Mouse (Mus musculus) CH12.LX (cell line): Measurements from ENCODE around the gene Tmem132d. TPM values are rescaled to one million over a fixed set of nuclear protein-coding genes. Genes with fewer than 3 reads are reported as not detected.

Experiments used
- DNase-seq: peaks from one replicate; pipeline ENCODE4 v3.0.0-alpha.2; 2013; ENCODE audit errors: extremely low read depth
- H3K27ac ChIP-seq: 2 replicates; pipeline ENCODE4 v1.5.1; 2012; ENCODE audit warnings: low read depth, mild to moderate bottlenecking, control low read depth, moderate library complexity; ENCODE audit not compliant: insufficient read depth
- H3K27me3 ChIP-seq: replicated peaks from 2 replicates; pipeline ENCODE3; 2012; ENCODE audit warnings: inconsistent platforms
- H3K36me3 ChIP-seq, 2 experiments: replicated peaks in 1 of 2; 2 replicates each; pipeline versions ENCODE3 to v1.6.1; 2012; ENCODE audit warnings: inconsistent platforms in 1 of 2, low read length in 1 of 2, mild to moderate bottlenecking in 1 of 2, mixed read lengths in 1 of 2, moderate library complexity in 1 of 2; ENCODE audit not compliant: control insufficient read depth in 1 of 2, insufficient read depth in 1 of 2
- H3K4me1 ChIP-seq, 2 experiments: 2 replicates each; pipeline ENCODE4 v1.6.1; 2012; ENCODE audit warnings: inconsistent platforms in 1 of 2, moderate library complexity in 1 of 2; ENCODE audit not compliant: insufficient read depth in 2 of 2, control insufficient read depth in 1 of 2
- H3K4me2 ChIP-seq: 2 replicates; pipeline ENCODE4 v1.6.1; 2012; ENCODE audit warnings: low read depth, mild to moderate bottlenecking, control low read depth; ENCODE audit not compliant: poor library complexity, insufficient read depth, severe bottlenecking
- H3K4me3 ChIP-seq, 3 experiments: fragments of 150-350 bp in 1 of 3; sonication (generic) in 1 of 3; replicated peaks in 1 of 3; 2 replicates each; pipeline versions ENCODE3 to v1.5.1; 2011 to 2012; ENCODE audit warnings: low read depth in 2 of 3, low read length in 2 of 3, mild to moderate bottlenecking in 2 of 3, moderate library complexity in 2 of 3, control low read depth in 1 of 3, improper control_type of control experiment in 1 of 3, inconsistent platforms in 1 of 3, mixed read lengths in 1 of 3; ENCODE audit not compliant: poor library complexity in 1 of 3
- H3K79me2 ChIP-seq: replicated peaks from 2 replicates; pipeline ENCODE4 v1.6.1; 2012; ENCODE audit warnings: mild to moderate bottlenecking, moderate library complexity; ENCODE audit not compliant: control insufficient read depth, poor library complexity, insufficient read depth, severe bottlenecking; ENCODE audit errors: extremely low read depth
- H3K9ac ChIP-seq: 2 replicates; pipeline ENCODE4 v1.6.1; 2012; ENCODE audit warnings: low read depth, mild to moderate bottlenecking, control low read depth, moderate library complexity; ENCODE audit not compliant: insufficient read depth
- H3K9me3 ChIP-seq: replicated peaks from 2 replicates; pipeline ENCODE3; 2012; ENCODE audit warnings: low read length, inconsistent platforms, mixed read lengths
- CHD1 ChIP-seq: IDR thresholded peaks from 2 replicates; pipeline ENCODE4 v1.6.1; 2012; ENCODE audit warnings: low read depth, low read length, improper control_type of control experiment, inconsistent platforms
- ELF1 ChIP-seq: IDR thresholded peaks from 2 replicates; pipeline ENCODE4 v1.6.1; 2014; ENCODE audit warnings: low read depth, mild to moderate bottlenecking, inconsistent platforms, low read length, improper control_type of control experiment
- EP300 ChIP-seq: IDR thresholded peaks from 2 replicates; pipeline ENCODE4 v1.6.1; 2011; ENCODE audit warnings: low read length, improper control_type of control experiment
- ETS1 ChIP-seq: conservative IDR thresholded peaks from 2 replicates; pipeline ENCODE4 v1.6.1; 2012; ENCODE audit warnings: low read depth, mild to moderate bottlenecking, inconsistent platforms, low read length, improper control_type of control experiment, moderate library complexity
- IRF4 ChIP-seq: IDR thresholded peaks from 2 replicates; pipeline ENCODE4 v1.6.1; 2014; ENCODE audit warnings: low read depth, mild to moderate bottlenecking, inconsistent platforms, low read length, improper control_type of control experiment
- KAT2A ChIP-seq: IDR thresholded peaks from 2 replicates; pipeline ENCODE4 v1.6.1; 2012; ENCODE audit warnings: low read length, improper control_type of control experiment, inconsistent platforms; ENCODE audit not compliant: insufficient replicate concordance
- MAFK ChIP-seq: IDR thresholded peaks from 2 replicates; pipeline ENCODE4 v1.6.1; 2011; ENCODE audit warnings: low read length, improper control_type of control experiment; ENCODE audit not compliant: insufficient replicate concordance
- MAX ChIP-seq: IDR thresholded peaks from 2 replicates; pipeline ENCODE4 v1.6.1; 2011; ENCODE audit warnings: low read length, improper control_type of control experiment
- NRF1 ChIP-seq: IDR thresholded peaks from 2 replicates; pipeline ENCODE4 v1.6.1; 2014; ENCODE audit warnings: low read depth, mild to moderate bottlenecking, inconsistent platforms, low read length, improper control_type of control experiment, moderate library complexity
- PAX5 ChIP-seq: IDR thresholded peaks from 2 replicates; pipeline ENCODE4 v1.6.1; 2012; ENCODE audit warnings: low read length, inconsistent platforms, mixed read lengths
- POLR2A ChIP-seq: IDR thresholded peaks from 2 replicates; pipeline ENCODE4 v1.6.1; 2011; ENCODE audit warnings: low read depth, mild to moderate bottlenecking, improper control_type of control experiment, low read length
- POLR2AphosphoS2 ChIP-seq: IDR thresholded peaks from 2 replicates; pipeline ENCODE4 v1.6.1; 2011; ENCODE audit warnings: low read depth, low read length, improper control_type of control experiment
- RAD21 ChIP-seq: IDR thresholded peaks from 2 replicates; pipeline ENCODE4 v1.6.1; 2011; ENCODE audit warnings: low read depth, mild to moderate bottlenecking, low read length, improper control_type of control experiment, moderate library complexity
- SMC3 ChIP-seq: IDR thresholded peaks from 2 replicates; pipeline ENCODE4 v1.6.1; 2011; ENCODE audit warnings: low read depth, low read length, improper control_type of control experiment
- TCF12 ChIP-seq: IDR thresholded peaks from 2 replicates; pipeline ENCODE4 v1.6.1; 2014; ENCODE audit warnings: low read depth, mild to moderate bottlenecking, inconsistent platforms, low read length, improper control_type of control experiment
- UBTF ChIP-seq: IDR thresholded peaks from 2 replicates; pipeline ENCODE4 v1.6.1; 2012; ENCODE audit warnings: low read depth, mild to moderate bottlenecking, inconsistent platforms, low read length, improper control_type of control experiment, moderate library complexity
- USF2 ChIP-seq: conservative IDR thresholded peaks from 2 replicates; pipeline ENCODE4 v1.6.1; 2011; ENCODE audit warnings: low read depth, low read length, improper control_type of control experiment
- ZC3H11A ChIP-seq: IDR thresholded peaks from 2 replicates; pipeline ENCODE4 v1.6.1; 2012; ENCODE audit warnings: low read depth, mild to moderate bottlenecking, inconsistent platforms, low read length, improper control_type of control experiment
- ZKSCAN1 ChIP-seq: IDR thresholded peaks from 2 replicates; pipeline ENCODE4 v1.6.1; 2012; ENCODE audit warnings: low read depth, inconsistent platforms, low read length, improper control_type of control experiment, borderline replicate concordance
- dilution Hi-C: fragments of 300-500 bp; cut with MboI; formaldehyde crosslinking; loops from 2 replicates; pipeline ENCODE4 v1.14.3; 2020; ENCODE audit warnings: low sequenced_read_pairs; ENCODE audit not compliant: extremely low pct_unique_long_range_greater_than_20kb, extremely low pct_ligation_motif_present
- in situ Hi-C: fragments of 300-500 bp; cut with MboI; formaldehyde crosslinking; loops from 3 replicates; pipeline ENCODE4 v1.14.3; 2019; ENCODE audit warnings: low sequenced_read_pairs, low pct_ligation_motif_present, low pct_unique_long_range_greater_than_20kb, mixed read lengths
- polyA plus RNA-seq: library from polyadenylated mRNA; unstranded; fragments of >175 nt; gene quantifications from 2 replicates; pipeline ENCODE4 v1.2.1, GENCODE M21; 2012; ENCODE audit warnings: low read depth; ENCODE audit not compliant: insufficient read length
- total RNA-seq, 2 experiments: library from RNA; depleted of rRNA; stranded (reverse); fragments of 300-350 nt in 1 of 2; fragments of >200 nt in 1 of 2; gene quantifications; 2 replicates each; pipeline ENCODE4 v1.2.3; 2012 to 2014

Tmem132d gene
- total and polyA plus RNA-seq, 3 experiments = not detected

DNA sequence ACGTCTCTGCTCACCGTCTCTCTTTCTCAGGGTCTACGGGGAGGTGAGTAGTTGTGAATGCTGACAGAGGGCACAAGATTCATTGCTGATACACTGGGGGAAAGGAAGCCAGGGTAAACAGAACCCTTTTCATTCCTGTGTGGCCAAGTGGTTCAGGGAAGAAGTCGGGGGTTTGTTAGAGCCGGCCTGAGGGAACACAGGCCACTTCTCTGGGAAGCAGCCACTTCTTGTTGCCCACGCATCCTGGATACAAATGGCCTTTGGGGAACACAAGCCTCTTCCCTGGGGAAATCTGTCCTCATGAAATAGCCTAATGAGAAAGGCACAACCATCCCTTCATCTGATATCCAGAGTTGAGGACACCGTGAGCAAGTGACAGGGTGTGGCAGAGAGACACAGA is 96.0 kb downstream of the Tmem132d start:
- peaks cover 92% of the 10 kb centered on the region for H3K9me3 ChIP-seq
- no peak for DNase-seq
- H3K4me1 ChIP-seq = no peaks in the 10 kb centered on the region
- dilution Hi-C loops (no loop called here), in situ Hi-C loops (no loop called here)
- H3K79me2 ChIP-seq = no peaks in the 10 kb centered on the region
- no peak for TF ChIP-seq MAX
- no peak for TF ChIP-seq ZKSCAN1
- TF ChIP-seq POLR2A = no peak
- no peak for TF ChIP-seq UBTF
- no peak for TF ChIP-seq CHD1
- TF ChIP-seq MAFK = no peak
- TF ChIP-seq ZC3H11A = no peak
- TF ChIP-seq RAD21 = no peak
- no peak for TF ChIP-seq NRF1
- TF ChIP-seq PAX5 = no peak
- TF ChIP-seq SMC3 = no peak
- H3K4me2 ChIP-seq = no peak overlapping the region
- no peak overlapping the region for H3K27ac ChIP-seq
- H3K36me3 ChIP-seq = no peaks in the 10 kb centered on the region
- H3K9ac ChIP-seq = no peak overlapping the region
- no peak overlapping the region for H3K4me3 ChIP-seq
- H3K27me3 ChIP-seq = no peaks in the 10 kb centered on the region

DNA sequence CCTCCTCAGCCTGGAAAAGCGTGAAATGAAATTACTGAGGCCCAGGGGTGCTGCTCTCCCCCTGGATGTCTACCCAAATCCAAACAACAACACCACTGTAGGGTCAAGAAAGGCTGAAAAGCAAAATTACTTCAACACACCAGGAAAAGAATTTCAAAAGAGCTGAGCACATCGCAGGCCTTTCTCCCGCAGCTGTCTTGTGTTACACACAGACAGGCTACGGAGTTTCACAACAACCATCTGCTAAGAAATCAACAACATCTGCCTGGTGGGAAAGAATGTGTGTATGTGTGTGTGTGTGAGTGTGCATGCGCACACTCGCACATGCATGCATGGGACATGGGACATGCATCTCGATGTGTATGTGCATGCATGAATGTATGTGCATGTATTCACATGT is 100.1 kb downstream of the Tmem132d start:
- dilution Hi-C loops = no loop called here
- in situ Hi-C loops = no loop called here
- Histone ChIP-seq H3K79me2 (no peaks in the 10 kb centered on the region), H3K27ac (no peak overlapping the region), H3K9me3 (peaks cover 75% of the 10 kb centered on the region), H3K4me2 (no peak overlapping the region), H3K4me3 (no peak overlapping the region), H3K27me3 (no peaks in the 10 kb centered on the region), H3K9ac (no peak overlapping the region), H3K36me3 (no peaks in the 10 kb centered on the region), H3K4me1 (no peaks in the 10 kb centered on the region)
- no peak for DNase-seq
- TF ChIP-seq POLR2A (no peak), CHD1 (no peak), TCF12 (no peak), ZKSCAN1 (no peak), POLR2AphosphoS2 (no peak), IRF4 (no peak), UBTF (no peak), ELF1 (no peak), EP300 (no peak), PAX5 (no peak), MAFK (no peak), ETS1 (no peak), USF2 (no peak), KAT2A (no peak)
